Mouse (Mus musculus) G1E (cell line): ENCODE data around the gene Efna4.

ENCODE experiments used
- CTCF ChIP-seq: IDR thresholded peaks from 2 replicates; pipeline ENCODE4 v1.5.1; 2012; ENCODE audit warnings: low read depth, low read length, inconsistent platforms, mixed read lengths
- GATA1 ChIP-seq: IDR thresholded peaks from 2 replicates; pipeline ENCODE4 v1.6.1; 2012; ENCODE audit warnings: borderline replicate concordance, low read length, inconsistent platforms, mixed read lengths
- POLR2AphosphoS5 ChIP-seq: IDR thresholded peaks from 2 replicates; pipeline ENCODE4 v1.6.1; 2012; ENCODE audit warnings: low read depth, low read length, inconsistent platforms; ENCODE audit not compliant: insufficient replicate concordance
- TAL1 ChIP-seq: conservative IDR thresholded peaks from 2 replicates; pipeline ENCODE4 v1.6.1; 2012; ENCODE audit warnings: low read depth, low read length, inconsistent platforms, mixed read lengths

DNA sequence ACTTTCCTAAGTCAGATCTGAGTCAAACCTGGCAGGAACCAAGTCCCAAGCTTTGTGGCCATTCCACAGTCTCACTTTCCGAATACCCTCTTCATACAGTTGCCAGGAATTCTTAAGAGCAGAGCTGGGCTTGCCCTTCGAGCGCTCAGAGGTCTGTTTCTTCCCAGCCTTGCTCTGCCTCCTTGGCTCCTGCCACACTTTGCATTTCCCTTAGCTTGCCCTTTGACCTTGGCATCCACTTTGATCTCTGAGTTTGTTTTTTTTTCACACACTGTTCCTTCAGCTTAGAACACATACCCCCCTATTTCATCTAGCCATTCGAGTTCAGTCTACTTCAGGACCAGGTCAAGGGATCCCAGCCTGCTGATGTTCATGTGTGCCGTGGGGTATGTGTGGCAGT is 13.4 kb upstream of the Efna4 start:
- TF ChIP-seq CTCF (no peak), TAL1 (no peak), POLR2AphosphoS5 (no peak), GATA1 (no peak)
